Mouse (Mus musculus): ENCODE data around the gene Stbd1.

Stbd1 gene

GRCm38 (mm10) chr5:92635891-92636290 lies 33.0 kb downstream of the Stbd1 start:
- no peak for DNase-seq (ENCODE audit: low spot score in 2 of 2)

DNA sequence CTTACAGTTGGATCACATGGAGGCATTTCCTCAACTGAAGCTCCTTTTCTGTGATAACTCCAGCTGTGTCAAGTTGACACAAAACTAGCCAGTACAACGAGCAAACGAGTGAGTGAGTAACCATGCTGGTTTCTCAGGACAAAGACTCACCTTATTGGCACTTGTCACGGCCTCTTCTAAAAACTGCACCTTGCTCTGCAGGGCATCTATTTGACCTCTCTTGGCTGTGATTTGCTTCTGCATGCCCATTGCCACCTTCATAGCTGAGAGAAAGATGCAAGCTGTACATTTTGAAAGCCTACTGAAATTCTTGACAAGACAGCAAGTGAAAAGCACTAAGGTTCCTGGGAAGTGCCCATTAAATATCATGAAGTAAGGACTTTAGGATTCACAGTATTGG lies 38.0 kb downstream of the Stbd1 start:
- no peak for DNase-seq (ENCODE audit: low spot score in 2 of 2)
